Mouse (Mus musculus) thymus, adult 2 months (tissue): ENCODE results near the gene Dhx16.
A peak's percentile ranks its signal among the peaks of the same experiment; 100 is the strongest.

Source experiments
- CTCF ChIP-seq: fragments of 200-500 bp; IDR thresholded peaks from 2 replicates; pipeline ENCODE4 v1.5.1; 2012; ENCODE audit warnings: mild to moderate bottlenecking, control low read depth, low read length, moderate library complexity, borderline replicate concordance; ENCODE audit not compliant: control insufficient read depth, poor library complexity, insufficient read depth; ENCODE audit errors: extremely low read depth
- POLR2A ChIP-seq: fragments of 200-500 bp; IDR thresholded peaks from 2 replicates; pipeline ENCODE4 v1.6.1; 2012; ENCODE audit warnings: mild to moderate bottlenecking, low read length, control low read depth, moderate library complexity; ENCODE audit not compliant: control insufficient read depth, poor library complexity, insufficient read depth; ENCODE audit errors: extremely low read depth

- peak; percentile 10; the same call in 1 of the 2 replicates for TF ChIP-seq CTCF
- no peak for TF ChIP-seq POLR2A
Measured at GRCm38 (mm10) chr17:35866911-35867890, 12.4 kb upstream of the Dhx16 start.
